Mouse (Mus musculus) A20 (cell line): ENCODE data around the gene Pon2.
A peak's percentile ranks its signal among the peaks of the same experiment; 100 is the strongest.

ENCODE experiments used
- DNase-seq: peaks from one replicate; pipeline ENCODE4 v3.0.0-alpha.2; 2011; ENCODE audit warnings: low read depth, low spot score

Gene Pon2

DNA sequence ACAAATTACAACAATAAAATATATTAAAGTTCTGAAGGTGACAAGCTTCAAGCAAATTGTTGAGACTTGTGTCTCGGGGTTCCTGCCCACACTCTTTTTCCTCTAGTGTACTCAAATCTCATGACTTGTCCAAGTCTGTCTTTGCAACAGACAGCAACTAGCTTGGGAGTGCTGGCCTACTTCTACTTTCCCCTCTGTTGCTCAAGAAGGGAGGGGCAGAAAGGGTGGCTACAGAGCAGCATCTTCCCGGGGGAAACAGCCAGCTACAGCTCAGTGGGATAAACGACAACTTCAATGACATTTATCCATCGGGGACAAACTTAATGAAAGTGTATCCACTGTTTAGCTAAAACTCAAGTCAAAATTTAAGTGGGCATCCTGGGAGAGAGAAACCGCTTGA, 5.4 kb downstream of the Pon2 start:
- DNase-seq = no peak

DNA sequence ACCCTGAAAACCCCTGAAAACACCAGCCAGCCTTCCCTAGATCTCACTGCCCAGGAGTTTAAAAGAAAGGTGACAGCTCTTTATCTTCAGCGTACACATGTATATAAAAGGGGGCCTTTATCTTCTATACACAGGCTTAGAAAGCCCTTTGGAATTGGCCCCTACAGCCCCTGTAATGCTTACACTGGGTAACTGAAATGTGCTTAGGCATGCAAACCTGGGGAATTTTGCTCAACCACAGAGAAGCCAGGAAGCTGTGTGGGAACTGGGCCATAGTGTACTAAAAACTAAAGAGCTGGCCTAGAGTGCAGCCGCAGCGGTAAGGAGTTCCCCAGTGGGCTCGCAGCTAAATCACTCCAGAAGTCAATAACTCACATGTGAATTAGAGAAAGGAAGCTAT, 6.8 kb downstream of the Pon2 start:
- no peak for DNase-seq

DNA sequence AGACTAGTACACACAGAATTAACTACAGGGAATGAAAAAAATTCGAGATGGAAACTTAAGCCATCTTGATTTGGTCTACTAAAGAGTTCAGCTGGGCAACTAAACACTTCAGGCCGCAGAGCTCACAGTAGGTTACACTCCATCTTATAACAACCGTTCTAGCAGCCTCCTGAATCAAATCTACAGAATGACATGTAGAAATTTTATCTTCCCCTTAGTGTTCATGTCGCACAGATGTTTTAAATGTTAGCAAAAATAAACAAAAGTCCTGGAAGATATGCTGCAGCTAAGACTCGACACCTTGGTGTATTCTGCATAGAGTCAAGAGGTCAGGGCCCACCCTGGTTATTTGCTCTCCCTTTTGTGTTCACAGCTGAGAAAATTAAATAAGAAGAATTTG, 10.3 kb downstream of the Pon2 start:
- DNase-seq = no peak

DNA sequence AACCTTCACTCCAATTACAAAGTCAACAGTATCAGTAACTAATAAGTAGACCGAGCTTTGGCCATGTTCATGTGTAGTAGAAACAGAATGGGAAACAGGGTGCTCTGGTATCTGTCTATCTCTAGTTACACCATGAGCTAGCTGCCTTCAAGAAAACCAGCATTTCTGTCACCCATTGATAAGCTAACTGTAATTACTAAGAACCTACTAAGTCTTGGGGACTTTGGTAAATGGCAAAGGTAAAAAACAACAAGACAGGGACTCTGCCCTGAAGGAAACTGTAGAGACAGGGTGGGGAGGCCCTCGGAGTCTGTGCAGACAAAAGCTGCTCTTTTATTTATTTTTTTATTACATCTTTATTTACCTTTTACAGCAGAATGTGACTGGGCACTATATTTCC, 10.9 kb downstream of the Pon2 start:
- no peak for DNase-seq

GRCm38 (mm10) chr6:5282418-5282817, 15.8 kb downstream of the Pon2 start:
- DNase-seq = peak; percentile 35

- DNase-seq = peak; percentile 84
These were observed 17.5 kb downstream of the Pon2 start for GRCm38 (mm10) chr6:5280576-5281305.

GRCm38 (mm10) chr6:5277972-5278371, 20.3 kb downstream of the Pon2 start:
- DNase-seq = no peak

DNA sequence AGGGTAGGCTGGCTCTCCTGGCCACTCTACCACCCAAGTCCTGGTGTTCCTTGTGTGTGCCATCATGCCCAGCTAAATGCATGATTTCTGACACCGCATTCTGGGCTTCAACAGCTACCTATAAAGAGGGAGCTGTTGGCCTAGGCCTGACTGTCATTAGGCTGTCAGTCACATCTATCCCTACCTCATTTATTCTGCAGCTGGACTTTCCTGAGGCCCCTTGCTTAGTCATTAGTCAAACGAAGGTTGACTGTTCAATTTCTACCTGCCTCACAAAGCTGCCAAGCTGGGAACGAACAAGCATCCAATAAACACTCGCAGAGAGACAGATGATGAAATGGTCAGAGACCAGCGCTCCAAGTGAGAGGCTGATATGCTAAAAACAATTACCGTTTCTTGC, 28.6 kb downstream of the Pon2 start:
- no peak for DNase-seq

GRCm38 (mm10) chr6:5264793-5265192, 33.5 kb downstream of the Pon2 start:
- DNase-seq = peak; percentile 51

DNA sequence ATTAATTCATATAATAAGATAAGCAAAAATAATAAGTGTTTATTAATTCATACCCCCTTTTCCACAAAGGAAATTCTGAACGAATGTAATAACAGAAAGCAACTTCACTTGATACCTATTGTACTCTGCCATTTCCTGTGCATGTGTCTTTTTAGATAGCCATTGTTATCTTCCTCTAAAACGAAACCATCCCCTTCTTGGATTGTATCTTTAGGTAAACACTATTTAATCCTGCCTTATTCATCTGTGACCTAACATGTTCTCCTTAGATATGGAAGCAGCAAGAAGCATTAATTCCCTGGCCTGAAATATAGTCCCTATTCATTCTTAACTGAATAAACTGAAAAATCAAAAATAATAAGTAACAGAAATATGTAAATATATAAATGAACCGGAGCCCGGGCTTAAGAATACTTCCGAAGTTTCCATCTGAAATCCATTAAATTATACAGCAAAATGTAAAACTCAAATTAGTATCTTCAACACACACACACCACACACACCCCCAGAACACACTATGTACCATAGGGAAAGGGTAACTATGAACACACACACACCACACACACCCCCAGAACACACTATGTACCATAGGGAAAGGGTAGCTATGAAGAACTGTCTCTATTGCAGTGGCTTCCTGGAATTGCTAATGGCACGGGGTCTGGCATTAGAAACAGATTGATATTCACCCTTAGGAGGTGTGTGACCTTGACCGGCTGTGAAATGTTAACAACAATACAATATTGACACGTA, 34.8 kb downstream of the Pon2 start:
- peak; percentile 27 for DNase-seq

- peak; percentile 81 for DNase-seq
These were observed 35.7 kb downstream of the Pon2 start for GRCm38 (mm10) chr6:5262322-5263249.

DNA sequence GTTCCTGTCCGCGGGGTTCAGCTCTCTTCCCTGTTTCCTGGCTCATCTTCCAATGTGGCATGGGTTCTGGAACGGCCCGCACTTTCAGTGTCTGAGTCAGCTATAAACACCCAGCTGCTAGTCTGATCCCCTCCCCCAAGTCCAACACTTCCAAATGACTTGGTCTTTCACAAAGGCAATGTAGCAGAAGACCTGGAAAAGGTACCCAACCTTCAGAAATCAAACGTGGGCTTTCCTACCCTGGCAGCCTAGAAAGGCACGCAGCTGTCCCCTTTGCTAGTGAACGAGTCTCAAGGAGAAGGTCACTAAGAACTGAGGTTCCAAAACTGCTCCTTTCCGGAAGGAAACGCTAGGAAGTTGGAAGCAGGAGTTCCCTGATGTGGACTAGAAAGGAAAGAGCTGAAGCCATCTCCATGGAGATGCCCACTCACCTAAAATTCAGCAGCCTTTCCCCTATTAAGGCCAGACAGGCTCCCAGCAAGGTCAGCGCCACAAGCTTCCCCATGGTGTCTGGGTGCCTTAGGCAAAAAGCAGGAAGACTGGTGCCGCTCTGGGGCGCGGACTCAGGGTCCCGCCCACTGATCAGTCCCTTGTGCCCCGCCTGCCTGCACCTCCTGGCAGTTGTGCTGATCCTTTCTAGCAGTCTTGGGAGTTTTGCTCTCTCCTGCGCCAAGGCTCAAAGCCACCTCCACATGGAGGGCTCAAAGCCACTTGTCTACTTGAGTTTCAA, 42.4 kb downstream of the Pon2 start, which contains the start of gene Pon3:
TSS of gene Pon3 (minus strand) at position 565 of the 730 bp plus-strand sequence.
- DNase-seq = no peak

DNA sequence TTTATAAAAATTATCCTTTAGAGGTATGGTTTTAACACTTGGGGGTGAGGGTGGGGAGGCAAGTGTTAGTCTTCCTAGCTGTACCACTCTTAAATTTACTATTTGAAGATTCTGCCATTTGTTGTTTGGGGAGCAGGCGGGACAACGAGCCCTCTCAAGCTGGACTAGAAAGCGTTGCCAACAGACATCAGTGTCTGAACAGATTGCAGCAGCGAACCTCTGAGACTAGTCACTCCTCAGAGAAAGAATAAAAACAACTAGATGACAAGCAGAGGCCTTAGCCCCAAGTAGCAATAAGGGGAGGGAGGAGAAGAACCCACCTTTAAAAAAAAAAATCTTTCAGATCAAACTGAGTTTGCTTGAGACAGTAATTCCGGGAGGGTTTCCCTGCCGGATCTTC, 43.0 kb downstream of the Pon2 start:
- no peak for DNase-seq

- no peak for DNase-seq
These were observed 43.4 kb downstream of the Pon2 start for GRCm38 (mm10) chr6:5254869-5255268.

DNA sequence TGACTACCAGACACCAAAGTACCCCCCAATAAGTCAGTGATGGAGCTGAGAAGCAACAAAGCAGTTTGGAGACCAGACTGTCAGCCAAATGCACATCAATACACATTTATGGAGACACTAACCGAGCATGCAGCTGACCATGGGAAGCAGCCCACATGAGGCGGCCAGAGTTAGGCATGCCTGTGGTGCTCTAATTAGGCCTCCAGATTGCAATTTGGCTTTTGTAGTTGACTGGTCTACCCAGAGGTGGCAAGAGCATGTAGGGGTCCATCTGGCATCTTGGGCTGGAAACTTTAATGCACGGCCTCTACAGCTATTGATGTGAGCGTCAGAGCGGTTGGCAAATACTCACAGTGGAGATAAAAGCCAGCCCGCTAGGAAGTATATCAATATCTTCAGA, 52.3 kb downstream of the Pon2 start:
- DNase-seq = no peak

GRCm38 (mm10) chr6:5238799-5239198, 59.5 kb downstream of the Pon2 start:
- DNase-seq = no peak

DNA sequence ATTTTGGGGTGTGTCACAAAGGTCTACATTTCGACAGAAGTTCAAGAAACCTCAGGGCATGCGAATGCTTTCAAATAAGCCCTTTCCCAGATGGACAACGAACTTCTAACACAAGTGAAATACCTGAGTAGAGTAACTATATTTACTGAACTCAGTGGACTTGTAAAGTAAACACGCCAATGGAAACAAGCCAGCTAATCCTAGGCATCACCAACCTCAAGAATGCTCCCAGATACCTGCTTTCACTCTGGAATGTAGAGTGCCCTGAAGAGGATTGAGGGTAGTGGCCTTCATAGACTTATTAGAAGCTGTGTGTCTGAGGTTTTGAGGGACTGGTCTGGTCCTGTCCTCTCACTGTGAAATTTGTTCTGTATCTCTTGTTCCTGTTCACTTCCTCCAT, 60.7 kb downstream of the Pon2 start:
- DNase-seq = no peak

- no peak for DNase-seq
These were observed 61.3 kb downstream of the Pon2 start for GRCm38 (mm10) chr6:5236843-5237371.

DNA sequence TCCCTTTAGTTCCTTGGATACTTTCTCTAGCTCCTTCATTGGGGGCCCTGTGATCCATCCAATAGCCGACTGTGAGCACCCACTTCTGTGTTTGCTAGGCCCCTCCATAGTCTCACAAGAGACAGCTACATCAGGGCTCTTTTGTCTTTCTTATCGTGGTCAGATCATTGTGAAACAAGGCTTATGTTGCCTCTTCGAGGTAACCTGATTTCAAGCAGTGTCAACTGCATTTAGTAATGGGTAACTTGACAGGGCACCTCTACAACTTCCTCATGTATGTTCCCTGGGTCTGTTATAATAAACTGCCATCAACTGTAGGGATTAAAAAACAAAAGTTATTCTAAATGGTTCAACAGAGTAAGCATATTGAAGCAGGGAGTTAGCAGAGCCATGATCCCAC, 63.7 kb downstream of the Pon2 start:
- DNase-seq = no peak

- no peak for DNase-seq
These were observed 64.4 kb downstream of the Pon2 start for GRCm38 (mm10) chr6:5233812-5234211.

DNA sequence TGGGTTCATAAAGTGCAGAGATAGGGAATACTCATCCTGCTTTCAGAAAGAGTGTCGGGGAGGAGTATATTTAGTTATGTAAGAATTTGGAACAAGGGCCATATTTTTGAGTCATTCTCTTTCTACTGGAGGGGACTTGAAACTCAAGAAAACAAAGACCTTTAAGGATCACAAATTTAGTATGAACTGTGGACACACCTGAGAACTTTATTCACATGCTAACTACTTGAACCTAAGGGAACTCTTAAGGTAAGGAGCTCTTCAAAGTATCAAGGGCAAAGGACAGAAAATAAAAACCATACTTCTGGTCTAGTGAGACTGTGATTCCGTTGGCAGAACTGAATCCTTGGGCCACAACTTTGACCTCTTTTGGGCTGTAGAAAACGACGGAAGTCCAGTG, 66.2 kb downstream of the Pon2 start:
- no peak for DNase-seq
